Mouse (Mus musculus) gastrocnemius, postnatal 10 days (tissue): Measurements from ENCODE around the gene Furin. TPM values are rescaled to one million over a fixed set of nuclear protein-coding genes. Genes with fewer than 3 reads are reported as not detected.

Experiments used
- DNase-seq: peaks from one replicate; pipeline ENCODE4 v3.0.0; 2021; ENCODE audit warnings: mixed read lengths
- total RNA-seq, 2 experiments: library from RNA; stranded (reverse); gene quantifications; 2 replicates each; pipeline ENCODE4 v1.2.3; 2021

Furin gene
- total RNA-seq, 2 experiments from 2014 or later, result 63.1 to 68.1 TPM

GRCm38 (mm10) chr7:80339793-80340628, 65.2 kb downstream of the Furin start:
- peak; percentile 97 for DNase-seq

- peak; percentile 41 for DNase-seq
Observed at GRCm38 (mm10) chr7:80339371-80339770, 65.9 kb downstream of the Furin start.

Other genes starting within 250 kb of the Furin start
- 1 to 10 TPM; 2.9 to 4.2 TPM for gene Sema4b, start 218.6 kb downstream of the Furin start, total RNA-seq
- gene Cib1, start 172.6 kb downstream of the Furin start, total RNA-seq, result 10 to 100 TPM; 10.7 to 12.5 TPM
- gene Gdpgp1, start 172.6 kb downstream of the Furin start, total RNA-seq, result 1 to 10 TPM; 1.8 to 2.1 TPM
- under 1 TPM; 0.14 to 0.20 TPM for gene Ttll13, start 159.1 kb downstream of the Furin start, total RNA-seq
- 10 to 100 TPM; 20.2 to 20.3 TPM for gene Ngrn, start 144.2 kb downstream of the Furin start, total RNA-seq
- 1 to 10 TPM; 5.7 to 6.3 TPM for gene Vps33b, start 135.8 kb downstream of the Furin start, total RNA-seq
- gene Prc1, start 111.0 kb downstream of the Furin start, total RNA-seq, result 10 to 100 TPM; 18.4 to 23.2 TPM
- gene Rccd1, start 81.0 kb downstream of the Furin start, total RNA-seq, result 10 to 100 TPM in 1 of 2 experiments, 1 to 10 TPM in 1; 6.6 to 11.3 TPM
- gene Unc45a, start 64.4 kb downstream of the Furin start, total RNA-seq, result 10 to 100 TPM; 11.8 to 16.4 TPM
- gene Hddc3, start 62.3 kb downstream of the Furin start, total RNA-seq, result 10 to 100 TPM; 39.9 to 45.0 TPM
- gene Man2a2, start 34.1 kb downstream of the Furin start, total RNA-seq, result 10 to 100 TPM; 92.2 to 97.2 TPM
- 10 to 100 TPM in 1 of 2 experiments, 1 to 10 TPM in 1; 9.4 to 12.1 TPM for gene Fes, start 17.5 kb downstream of the Furin start, total RNA-seq
- gene Blm, start 129.7 kb upstream of the Furin start, total RNA-seq, result 1 to 10 TPM; 5.4 to 6.3 TPM